Mouse (Mus musculus): Measurements from ENCODE around the gene Mctp1.

GRCm38 (mm10) chr13:76388615-76389014 lies 4.3 kb downstream of the Mctp1 start:
- TF ChIP-seq CTCF (IDR thresholded peaks at IDR 0.05; ENCODE audit: low read depth, low read length) (no peak), POLR2A (IDR thresholded peaks at IDR 0.05; ENCODE audit: borderline replicate concordance, low read depth, low read length) (no peak)
